Mouse (Mus musculus): Measurements from ENCODE around the gene Prss30.

The Prss30 gene

DNA sequence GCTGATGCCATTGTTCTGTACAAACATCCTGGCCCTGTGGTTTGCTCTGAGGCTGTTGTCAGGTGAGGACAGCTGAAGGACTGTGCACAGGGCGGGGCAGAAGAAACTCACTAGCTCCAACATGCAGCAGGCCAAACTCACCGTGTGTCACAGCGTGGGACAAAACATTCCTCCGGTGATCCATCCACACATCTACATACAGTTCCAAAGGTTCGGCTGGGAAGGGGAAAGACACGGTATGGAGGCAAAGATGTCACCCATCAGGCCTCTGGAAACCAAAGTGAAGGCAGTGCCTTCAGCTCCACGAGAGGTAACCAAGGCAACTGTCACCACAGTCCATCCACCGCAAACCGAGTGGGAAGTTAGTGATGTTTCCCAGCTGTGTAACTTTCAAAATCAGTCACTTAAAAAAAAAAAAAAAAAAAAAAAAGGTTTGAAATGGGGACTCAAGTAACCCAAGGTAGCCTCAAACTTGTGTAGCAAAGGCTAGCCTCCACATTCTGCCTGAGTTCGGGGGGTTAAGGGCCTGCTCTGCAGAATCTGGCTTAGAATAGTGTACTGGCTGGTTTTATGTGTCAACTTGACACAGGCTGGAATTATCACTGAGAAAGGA is at the start of gene Prss30:
Gene Prss30 (minus strand): TSS at position 270 of the 613 bp plus-strand sequence.
- in situ Hi-C loops (cut with MboI) = no loop called here

DNA sequence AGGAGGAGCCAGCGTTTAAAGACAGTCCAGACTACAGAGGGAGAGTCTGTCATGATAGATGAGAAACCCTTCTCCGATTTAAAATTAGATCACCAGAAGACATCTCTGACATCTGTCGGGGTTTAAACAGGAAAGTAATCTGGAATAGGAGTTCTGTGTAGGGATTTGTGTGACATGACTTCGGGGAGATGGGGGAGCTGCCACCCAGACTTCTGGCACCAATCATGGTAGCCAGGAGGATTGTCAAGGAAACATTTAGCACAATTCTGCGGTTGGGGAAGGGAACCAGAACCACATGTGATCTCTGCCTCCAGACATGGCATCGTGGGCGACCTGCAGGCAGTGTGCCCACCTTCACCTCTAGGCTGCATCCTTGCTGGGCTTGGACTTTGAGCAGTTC is 49.1 kb upstream of the Prss30 start:
- in situ Hi-C loops (cut with MboI) = no loop called here

DNA sequence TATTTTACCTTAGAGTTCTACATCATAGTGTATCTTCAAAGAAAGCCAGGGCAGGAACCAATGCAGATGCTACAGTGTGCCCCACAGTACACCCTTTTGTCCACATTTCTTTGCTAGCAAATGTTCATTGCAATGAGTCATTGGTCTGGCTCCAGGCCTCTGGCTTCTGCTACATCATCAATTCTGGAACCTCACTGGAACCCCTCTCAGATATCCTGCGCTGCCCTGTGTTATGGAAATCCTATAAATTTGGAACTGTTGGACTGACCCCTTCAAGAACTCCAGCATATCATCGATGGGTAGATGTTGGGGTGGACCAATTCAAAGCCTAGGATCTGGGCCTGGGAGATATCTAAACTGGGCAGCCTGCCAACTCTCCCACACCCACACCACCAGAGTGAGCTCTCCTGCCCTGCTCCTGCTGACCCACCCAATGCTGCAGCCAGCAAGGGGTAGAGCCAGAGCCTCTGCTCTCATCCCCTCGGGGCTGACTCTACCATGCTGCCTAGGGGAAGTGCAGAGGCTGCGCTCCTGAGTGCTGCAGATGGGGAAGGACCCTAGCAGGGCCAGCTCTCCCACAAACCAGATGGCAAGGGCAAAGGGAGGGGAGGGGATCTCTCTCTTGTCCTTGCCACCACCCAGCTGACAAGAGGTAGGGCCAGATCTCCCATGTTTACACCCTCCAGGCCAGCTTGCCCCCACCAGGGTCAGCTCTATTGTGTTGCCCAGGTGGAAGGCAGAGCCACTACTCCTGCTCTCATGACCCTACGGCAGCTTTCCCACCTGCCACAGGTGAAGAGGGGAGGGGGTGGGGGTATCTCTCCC is 41.2 kb upstream of the Prss30 start:
- in situ Hi-C loops (cut with MboI) = no loop called here

- in situ Hi-C loops (cut with MboI) = no loop called here
Measured at GRCm38 (mm10) chr17:24020696-24021095, 40.3 kb upstream of the Prss30 start.

- in situ Hi-C loops (cut with MboI) = no loop called here
Measured at GRCm38 (mm10) chr17:24015727-24016126, 35.4 kb upstream of the Prss30 start.

DNA sequence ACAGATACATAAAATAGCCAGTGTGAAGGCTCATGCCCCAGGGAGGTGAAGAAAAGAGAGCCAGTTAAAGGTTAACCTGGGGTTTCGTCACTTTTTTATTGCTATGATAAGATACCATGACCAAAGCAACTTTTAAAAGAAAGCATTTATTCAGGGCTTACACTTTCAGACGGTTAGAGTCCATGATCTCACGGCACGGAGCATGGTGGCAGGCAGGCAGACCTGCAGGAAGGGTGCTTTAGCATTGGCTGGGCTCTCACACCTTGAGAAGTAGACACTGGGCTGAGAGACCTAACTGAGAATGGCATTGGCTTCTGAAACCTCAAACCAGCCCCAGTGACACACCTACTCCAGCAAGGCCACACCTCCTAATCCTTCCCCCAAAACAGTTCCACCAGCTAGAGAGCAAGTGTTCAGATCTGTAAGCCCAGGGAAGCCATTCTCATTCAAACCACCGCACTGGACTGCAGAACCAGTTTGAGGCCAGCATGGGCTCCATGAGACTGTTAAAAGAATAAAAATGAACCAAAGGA is 34.1 kb upstream of the Prss30 start:
- in situ Hi-C loops (cut with MboI) = no loop called here

DNA sequence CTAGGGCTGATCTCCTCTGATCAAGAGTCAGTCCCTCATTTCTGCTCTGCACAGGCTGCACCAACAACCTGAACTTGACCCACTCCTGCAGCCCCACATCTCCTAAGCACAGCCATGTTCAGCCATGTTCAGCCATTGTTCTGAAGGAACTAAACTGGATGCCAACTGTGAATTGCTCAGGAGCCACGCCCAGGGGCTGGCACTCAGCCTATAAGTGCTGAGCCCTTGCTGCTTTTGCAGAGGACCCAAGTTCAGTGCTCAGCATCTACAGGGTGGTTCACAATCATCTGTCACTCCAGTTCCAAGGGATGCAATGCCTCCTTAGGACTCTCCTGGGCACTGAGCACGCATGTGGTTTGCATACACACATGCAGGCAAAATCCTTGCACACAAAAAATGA is 32.6 kb upstream of the Prss30 start:
- in situ Hi-C loops (cut with MboI) = no loop called here

DNA sequence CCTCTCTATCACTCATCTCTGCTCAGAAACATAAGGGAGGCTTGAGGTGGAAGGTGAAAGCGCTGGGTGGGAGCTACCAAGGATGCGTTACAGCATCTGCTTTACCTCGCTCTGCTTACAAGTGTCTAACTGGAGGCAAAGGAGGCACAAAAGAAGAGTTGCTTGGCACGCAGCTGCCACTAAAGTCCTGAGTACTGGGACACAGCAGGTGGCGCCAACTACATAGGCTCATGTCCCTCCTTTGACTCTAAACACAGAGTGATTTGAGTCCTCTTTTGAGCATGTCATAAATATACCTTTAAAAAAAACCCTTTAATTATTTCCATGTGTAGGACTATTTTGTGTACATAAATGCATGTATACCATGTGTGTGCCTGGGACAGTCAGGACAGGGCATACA is 29.3 kb upstream of the Prss30 start:
- in situ Hi-C loops (cut with MboI) = no loop called here

DNA sequence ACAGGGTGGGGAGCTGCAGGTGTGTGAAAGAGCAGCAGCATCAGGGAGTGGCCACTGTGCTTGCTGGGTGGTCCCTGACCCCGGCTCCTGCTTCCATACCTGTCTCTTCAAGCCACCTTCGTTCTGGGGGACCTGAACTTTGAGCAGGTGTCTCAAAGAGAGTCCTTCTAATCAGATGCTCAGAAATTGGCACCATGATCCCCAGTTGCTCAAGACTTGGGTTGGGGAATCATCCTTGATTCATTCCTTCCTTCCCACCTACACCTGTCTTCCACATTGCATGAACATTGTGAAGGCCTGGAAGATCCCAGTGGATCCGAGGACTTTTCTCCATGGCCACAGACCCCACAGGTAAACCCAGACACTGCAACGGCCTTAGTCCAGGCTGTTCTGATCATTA is 27.7 kb upstream of the Prss30 start:
- in situ Hi-C loops (cut with MboI) = no loop called here

DNA sequence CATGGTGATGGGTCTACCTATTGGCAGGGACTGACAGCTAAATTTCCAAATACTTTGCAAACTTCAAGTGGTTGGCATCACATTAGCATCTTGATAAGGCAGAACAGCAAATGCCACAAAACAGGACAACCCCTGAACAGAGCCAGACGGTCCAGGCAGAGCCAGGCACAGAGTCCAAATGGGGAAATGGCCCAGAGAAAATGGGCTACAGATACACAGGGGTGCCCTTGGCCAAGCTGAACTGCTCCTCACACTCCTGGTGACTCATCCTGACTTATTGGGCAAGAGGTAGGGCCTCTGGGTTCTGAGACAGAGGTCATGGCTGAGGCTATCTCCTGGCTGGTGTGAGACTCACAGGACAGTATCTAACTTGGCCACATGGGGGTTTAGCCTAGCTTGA is 27.0 kb upstream of the Prss30 start:
- in situ Hi-C loops (cut with MboI) = no loop called here

- in situ Hi-C loops (cut with MboI) = no loop called here
Measured at GRCm38 (mm10) chr17:24006930-24007329, 26.6 kb upstream of the Prss30 start.

DNA sequence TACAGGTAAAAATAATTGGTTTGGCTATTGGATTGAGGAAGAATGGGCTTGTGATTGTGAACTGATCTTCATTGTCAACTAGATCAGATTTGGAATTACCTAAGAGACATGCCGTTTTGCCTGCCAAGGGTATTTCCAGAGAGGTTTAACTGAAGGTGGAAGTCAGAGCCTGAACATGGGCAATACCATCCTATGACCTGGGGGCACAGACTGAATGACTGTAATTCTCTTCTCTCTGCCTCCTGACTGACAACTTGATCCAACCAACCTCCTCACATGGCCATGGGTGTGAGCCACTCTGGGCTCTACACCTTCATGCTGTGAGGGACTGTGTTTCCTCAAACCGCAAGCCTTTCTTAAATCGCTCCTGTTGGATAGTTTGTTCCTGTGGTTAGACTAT is 24.7 kb upstream of the Prss30 start:
- in situ Hi-C loops (cut with MboI) = no loop called here

DNA sequence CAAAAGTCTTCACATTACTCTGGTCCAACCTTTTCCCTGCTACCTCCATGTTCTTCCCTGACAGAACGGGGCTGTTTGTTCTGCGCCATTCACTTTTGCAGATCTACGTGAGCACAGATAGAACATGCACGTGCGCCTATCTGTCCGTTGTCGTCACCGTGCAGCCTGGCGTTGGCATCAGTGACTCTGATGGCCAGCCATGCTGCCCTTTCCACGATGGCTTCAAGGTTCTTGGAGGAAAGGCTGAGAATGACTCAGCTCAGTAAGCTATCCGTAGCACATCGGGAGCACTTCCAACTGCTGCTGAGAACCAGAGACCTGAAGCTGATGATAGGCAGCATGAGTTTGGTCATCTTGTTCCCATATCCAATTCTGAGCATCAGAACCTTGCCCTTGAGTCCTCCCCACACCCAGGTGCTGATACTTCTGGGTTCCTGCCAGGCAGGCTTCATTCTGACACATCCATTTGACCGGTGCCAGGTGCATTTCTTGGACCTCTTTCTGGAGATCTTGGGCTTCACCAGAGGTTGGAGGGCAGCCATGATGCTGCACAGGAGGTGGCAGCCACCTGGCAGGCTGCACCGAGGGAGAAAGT is 23.8 kb upstream of the Prss30 start:
- in situ Hi-C loops (cut with MboI) = no loop called here

- in situ Hi-C loops (cut with MboI) = no loop called here
Measured at GRCm38 (mm10) chr17:24000404-24000803, 20.0 kb upstream of the Prss30 start.

- in situ Hi-C loops (cut with MboI) = no loop called here
Measured at GRCm38 (mm10) chr17:23998383-23998782, 18.0 kb upstream of the Prss30 start.

- in situ Hi-C loops (cut with MboI) = no loop called here
Measured at GRCm38 (mm10) chr17:23997901-23998300, 17.5 kb upstream of the Prss30 start, which contains the start of gene Prss22. TSS of gene Prss22 (minus strand) at chr17:23998100.

DNA sequence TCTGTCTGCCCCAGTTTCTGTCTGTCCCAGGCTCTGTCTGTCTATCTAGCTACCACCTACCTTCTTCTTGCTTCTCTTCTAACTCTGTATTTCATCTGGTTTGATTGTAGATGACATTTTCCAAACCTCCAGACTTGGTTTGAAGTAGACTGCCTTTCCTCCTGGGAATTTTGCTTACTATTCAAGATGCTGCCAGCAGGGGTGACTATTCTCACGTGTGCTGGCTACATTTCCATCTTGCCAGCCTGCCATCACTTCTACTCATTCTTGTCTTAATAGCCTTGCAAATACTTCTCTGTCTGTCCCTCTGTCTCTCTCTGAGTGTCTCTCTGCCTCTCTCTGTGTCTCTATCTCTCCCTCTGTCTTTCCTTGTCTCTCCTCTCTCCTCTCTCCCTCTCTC is 15.1 kb upstream of the Prss30 start:
- in situ Hi-C loops (cut with MboI) = no loop called here

- in situ Hi-C loops (cut with MboI) = no loop called here
Measured at GRCm38 (mm10) chr17:23994667-23995066, 14.3 kb upstream of the Prss30 start.

GRCm38 (mm10) chr17:23993559-23994428 is 13.4 kb upstream of the Prss30 start:
- in situ Hi-C loops (cut with MboI) = no loop called here

DNA sequence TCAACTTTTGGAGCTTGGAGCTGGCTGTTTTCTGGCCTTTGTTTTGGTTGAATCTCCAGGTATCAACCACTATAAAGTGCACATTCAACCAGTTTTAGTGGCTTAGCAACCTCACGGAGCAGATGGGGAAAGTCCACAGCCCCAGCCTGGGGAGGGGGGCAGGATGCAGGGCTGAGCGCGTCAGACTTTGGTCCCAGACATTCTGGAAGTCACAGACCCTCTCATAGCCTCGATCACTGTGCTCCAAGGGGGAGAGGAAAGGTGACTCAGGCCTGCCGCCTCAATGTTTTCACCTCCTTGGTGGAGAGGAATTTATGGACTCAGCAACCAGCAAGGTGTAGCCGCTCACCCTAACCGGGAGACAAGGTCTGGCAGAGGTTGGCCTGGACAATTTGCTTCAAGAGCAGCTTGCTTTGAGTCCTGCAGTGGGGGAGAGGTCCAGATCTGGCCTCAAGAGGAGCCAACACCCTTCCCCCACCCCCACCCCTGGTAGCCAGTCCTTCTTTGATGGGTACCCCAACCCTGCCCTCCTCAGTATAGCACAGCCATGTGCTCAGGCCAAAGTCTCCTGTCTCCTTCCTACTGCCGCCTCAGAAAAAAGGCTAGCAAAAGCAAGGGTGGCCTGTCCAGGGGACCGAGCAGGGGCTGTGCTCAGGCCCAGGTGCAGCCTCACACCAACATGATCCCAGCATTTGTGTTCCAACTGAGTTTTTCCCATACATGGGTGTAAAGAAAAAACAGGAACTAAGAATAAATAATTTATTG is 12.6 kb upstream of the Prss30 start:
- in situ Hi-C loops (cut with MboI) = no loop called here

GRCm38 (mm10) chr17:23989802-23990201 is 9.4 kb upstream of the Prss30 start:
- in situ Hi-C loops (cut with MboI) = no loop called here
